Mouse (Mus musculus) mesoderm, embryonic 11.5 days (tissue): ENCODE data around the gene C130073F10Rik.
A peak's percentile ranks its signal among the peaks of the same experiment; 100 is the strongest.
"Not testable (repeated sequence)": the region's sequence is repeated elsewhere in the genome, so short reads cannot be mapped to it uniquely, and the experiment has no call there.

Experiments used
- DNase-seq: peaks from one replicate; pipeline ENCODE4 v3.0.0-alpha.2; 2012; ENCODE audit warnings: low read depth, low spot score

Gene C130073F10Rik

GRCm38 (mm10) chr4:101893656-101894420 lies at the start of gene C130073F10Rik:
C130073F10Rik (minus strand) TSS chr4:101893789.
- no peak for DNase-seq

GRCm38 (mm10) chr4:101940107-101940506 lies 46.5 kb upstream of the C130073F10Rik start, which contains the start of gene Gm12794:
Gm12794 (plus strand) TSS chr4:101940407.
- DNase-seq, result not testable (repeated sequence)

DNA sequence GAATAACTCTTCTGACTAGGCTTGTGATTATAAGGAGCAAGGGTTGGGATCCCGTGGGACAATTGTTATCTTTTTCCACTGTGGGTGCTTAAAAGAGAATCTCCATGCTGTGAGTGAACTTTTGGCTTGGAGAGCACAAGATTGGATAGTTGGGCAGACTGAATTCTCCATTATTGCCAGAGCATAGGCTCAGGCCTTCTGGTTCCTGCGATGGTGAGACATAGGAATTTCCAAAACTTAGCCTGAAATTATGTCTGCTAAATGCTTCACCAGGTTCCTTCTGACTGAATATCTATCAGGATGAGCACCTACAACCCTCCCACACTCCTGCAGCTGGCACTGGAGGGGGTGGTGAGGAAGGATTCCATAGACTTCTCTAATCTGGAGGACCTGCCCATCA lies 15.2 kb upstream of the C130073F10Rik start, which contains the start of gene Gm12800:
TSS of gene Gm12800 (plus strand) at position 301 of the 400 bp plus-strand sequence.
- not testable (repeated sequence) for DNase-seq

DNA sequence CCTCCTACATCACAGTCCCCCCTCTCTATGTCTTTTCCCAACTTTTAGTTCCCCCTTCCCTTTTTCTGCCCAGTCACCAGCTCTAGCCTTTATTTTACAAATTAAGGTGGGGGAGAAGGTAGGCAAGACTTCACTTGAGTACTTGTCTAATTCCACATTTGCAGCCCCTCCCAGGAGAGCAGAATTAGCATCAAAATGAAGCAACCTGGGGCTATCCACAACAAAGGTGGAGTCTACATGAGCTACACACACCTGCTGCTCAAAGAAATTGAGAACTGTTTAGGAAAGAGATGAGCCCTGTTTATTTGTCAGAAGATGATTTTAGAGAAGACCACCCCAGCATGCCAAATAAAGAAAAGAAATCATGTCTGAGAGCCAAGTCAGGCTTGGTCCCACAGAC lies 4.2 kb downstream of the C130073F10Rik start:
- DNase-seq, result no peak

DNA sequence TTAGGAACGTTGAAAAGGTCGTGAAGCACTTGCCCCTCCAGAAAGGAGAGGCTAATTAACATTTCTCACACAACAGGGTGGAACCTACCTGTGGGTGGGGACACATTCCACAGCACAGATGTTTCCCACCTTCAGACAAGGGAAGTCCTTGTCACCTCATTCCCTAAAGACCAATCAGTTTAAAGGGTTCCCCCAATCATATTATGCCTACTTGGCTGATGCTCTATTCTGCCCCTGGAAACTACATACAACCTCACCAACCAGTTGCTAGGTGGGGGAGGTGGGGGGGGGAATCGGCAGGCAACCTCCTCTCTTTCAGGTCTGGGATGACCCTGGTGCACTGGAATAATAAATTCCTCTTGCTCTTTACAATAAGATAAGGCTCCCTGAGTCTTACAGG lies 9.9 kb downstream of the C130073F10Rik start:
- no peak for DNase-seq

DNA sequence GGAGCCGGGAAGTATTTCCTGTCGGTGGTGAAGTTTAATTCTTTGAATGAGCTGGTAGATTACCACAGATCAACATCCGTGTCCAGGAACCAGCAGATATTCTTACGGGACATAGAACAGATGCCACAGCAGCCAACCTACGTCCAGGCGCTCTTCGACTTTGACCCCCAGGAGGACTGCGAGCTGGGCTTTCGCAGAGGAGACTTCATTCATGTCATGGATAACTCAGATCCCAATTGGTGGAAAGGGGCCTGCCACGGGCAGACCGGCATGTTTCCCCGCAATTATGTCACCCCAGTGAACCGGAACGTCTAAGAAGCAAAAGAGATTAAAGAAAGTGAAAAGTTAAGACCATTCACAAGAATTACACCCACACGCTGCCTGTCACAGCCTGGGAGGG lies 17.9 kb downstream of the C130073F10Rik start:
- not testable (repeated sequence) for DNase-seq

DNA sequence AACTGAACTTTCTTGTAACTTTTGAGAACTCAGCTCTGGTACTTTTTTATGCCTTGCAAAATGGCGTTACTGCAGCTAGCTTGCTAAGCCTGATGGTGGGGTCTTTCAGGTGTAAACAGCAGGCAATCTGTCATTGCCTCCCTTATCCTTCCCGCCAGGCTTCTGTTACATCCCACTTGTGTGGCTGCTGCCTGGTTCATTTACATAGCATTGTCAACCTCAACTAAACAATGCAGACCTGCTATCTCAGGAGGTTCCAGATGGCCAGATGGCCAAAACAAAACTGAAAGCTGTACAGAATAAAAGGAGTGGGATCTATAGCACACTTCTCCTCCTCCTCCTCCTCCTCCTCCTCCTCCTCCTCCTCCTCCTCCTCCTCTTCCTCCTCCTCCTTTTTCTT lies 21.6 kb downstream of the C130073F10Rik start:
- not testable (repeated sequence) for DNase-seq

GRCm38 (mm10) chr4:101862289-101862688 lies 31.3 kb downstream of the C130073F10Rik start:
- DNase-seq, result no peak

DNA sequence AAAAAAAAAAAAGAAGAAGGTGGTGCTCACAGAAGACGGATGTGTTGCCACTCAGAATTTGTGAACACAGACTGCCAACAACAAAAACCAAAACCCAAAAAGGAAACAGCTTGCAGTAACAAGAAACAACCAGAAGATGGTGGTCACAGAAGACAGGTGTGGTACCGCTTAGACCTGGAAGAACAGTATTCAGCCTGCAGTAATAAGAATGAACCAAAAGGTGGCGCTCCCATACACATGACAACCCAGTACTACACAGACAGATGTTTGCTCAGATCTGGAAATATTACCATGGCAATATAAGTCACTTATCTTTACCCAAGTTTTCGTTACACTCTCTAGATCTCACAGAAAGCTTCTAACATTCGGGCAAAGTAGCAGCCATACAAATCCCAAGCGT lies 32.7 kb downstream of the C130073F10Rik start:
- peak; percentile 67 for DNase-seq

DNA sequence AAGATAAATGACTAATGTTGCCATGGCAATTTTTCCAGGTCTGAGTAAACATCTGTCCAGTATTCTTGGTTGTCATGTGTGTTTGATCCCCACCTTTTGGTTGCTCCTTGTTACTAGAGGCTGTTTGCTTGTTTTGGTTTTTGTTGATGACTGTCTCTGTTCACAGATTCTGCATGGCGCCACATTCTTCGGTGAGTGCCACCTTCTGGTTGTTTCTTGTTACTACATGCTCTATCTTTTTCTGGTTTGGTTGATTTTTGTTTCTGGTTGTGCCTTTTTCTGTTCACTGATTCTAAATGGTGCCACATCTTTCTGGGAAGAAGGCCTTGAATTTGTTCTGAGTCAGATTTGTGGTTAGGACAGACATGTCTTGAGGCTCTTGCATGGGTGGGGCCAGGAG lies 42.7 kb downstream of the C130073F10Rik start:
- no peak for DNase-seq

DNA sequence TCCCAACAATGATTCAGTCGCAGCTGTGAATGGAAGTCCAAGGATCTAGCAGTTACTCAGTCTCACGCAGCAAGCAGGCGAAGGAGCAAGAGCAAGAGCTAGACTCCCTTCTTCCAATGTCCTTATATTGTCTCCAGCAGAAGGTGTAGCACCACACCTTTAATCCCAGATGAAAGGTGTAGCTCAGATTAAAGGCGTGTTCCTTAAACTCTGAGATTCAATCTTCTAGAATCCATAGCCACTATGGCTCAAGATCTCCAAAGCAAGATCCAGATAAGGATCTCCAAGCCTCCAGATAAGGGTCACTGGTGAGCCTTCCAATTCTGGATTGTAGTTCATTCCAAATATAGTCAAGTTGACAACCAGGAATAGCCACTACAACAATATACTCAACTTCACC lies 49.7 kb downstream of the C130073F10Rik start, which contains the start of gene B020004J07Rik:
TSS of gene B020004J07Rik (minus strand) at position 101 of the 400 bp plus-strand sequence.
- not testable (repeated sequence) for DNase-seq
